Mouse (Mus musculus) stomach, postnatal 0 days (tissue): ENCODE measurements around the gene Gbf1.

Experiments
- CTCF ChIP-seq: IDR thresholded peaks from 2 replicates; pipeline ENCODE4 v1.5.1; 2016; ENCODE audit warnings: antibody characterized with exemption, low read depth, mild to moderate bottlenecking, moderate library complexity
- EP300 ChIP-seq: optimal IDR thresholded peaks from 2 replicates; pipeline ENCODE3; 2016; ENCODE audit warnings: antibody characterized with exemption

- TF ChIP-seq EP300: no peak
- no peak for TF ChIP-seq CTCF
These were observed 28.4 kb upstream of the Gbf1 start for GRCm38 (mm10) chr19:46123876-46124275.
